Mouse (Mus musculus) midbrain, embryonic 15.5 days (tissue): ENCODE results near the gene Cenps. TPM values are rescaled to one million over a fixed set of nuclear protein-coding genes. Genes with fewer than 3 reads are reported as not detected.
"Not testable (repeated sequence)": the region's sequence is repeated elsewhere in the genome, so short reads cannot be mapped to it uniquely, and the experiment has no call there.

ENCODE experiments used
- ATAC-seq: fragments of 200-750 bp; cut with Nextera tagmentation; replicated peaks from 2 replicates; pipeline ENCODE4 v1.8.0; 2017; ENCODE audit warnings: moderate TSS enrichment
- H3K27ac ChIP-seq: fragments of 300-500 bp; sonication (generic); 2 replicates; pipeline ENCODE4 v1.5.1; 2015; ENCODE audit warnings: mild to moderate bottlenecking, inconsistent platforms
- H3K27me3 ChIP-seq: fragments of 300-500 bp; sonication (generic); replicated peaks from 2 replicates; pipeline ENCODE4 v1.6.1; 2015; ENCODE audit warnings: inconsistent platforms
- H3K36me3 ChIP-seq: fragments of 300-500 bp; sonication (generic); replicated peaks from 2 replicates; pipeline ENCODE4 v1.6.1; 2015; ENCODE audit warnings: inconsistent platforms
- H3K4me1 ChIP-seq: fragments of 300-500 bp; sonication (generic); 2 replicates; pipeline ENCODE4 v1.6.1; 2015; ENCODE audit warnings: inconsistent platforms
- H3K4me2 ChIP-seq: fragments of 300-500 bp; sonication (generic); 2 replicates; pipeline ENCODE4 v1.6.1; 2015; ENCODE audit warnings: inconsistent platforms, mild to moderate bottlenecking, moderate library complexity
- H3K4me3 ChIP-seq: fragments of 300-500 bp; sonication (generic); 2 replicates; pipeline ENCODE4 v1.5.1; 2015; ENCODE audit warnings: mild to moderate bottlenecking, inconsistent platforms
- H3K9ac ChIP-seq: fragments of 300-500 bp; sonication (generic); 2 replicates; pipeline ENCODE4 v1.6.1; 2015; ENCODE audit warnings: mild to moderate bottlenecking, inconsistent platforms
- H3K9me3 ChIP-seq: fragments of 300-500 bp; sonication (generic); 2 replicates; pipeline ENCODE4 v1.6.1; 2016; ENCODE audit warnings: inconsistent platforms
- WGBS: fragments of 180-500 bp; shearing (Covaris S2); methylation state at CpG from one replicate; pipeline ENCODE4 v1.1.7; 2015; ENCODE audit warnings: mixed read lengths; 5-methylcytosine and 5-hydroxymethylcytosine counted together
- polyA plus RNA-seq: library from polyadenylated mRNA; unstranded; fragments of >200 nt; fragmentation: Nextera tagmentation; extraction: Ambion mirVana; gene quantifications from 2 replicates; pipeline ENCODE4 v1.2.1, GENCODE M21; 2015

Cenps gene
- polyA plus RNA-seq, 1 experiment from 2014 or later, result 15.7 TPM

DNA sequence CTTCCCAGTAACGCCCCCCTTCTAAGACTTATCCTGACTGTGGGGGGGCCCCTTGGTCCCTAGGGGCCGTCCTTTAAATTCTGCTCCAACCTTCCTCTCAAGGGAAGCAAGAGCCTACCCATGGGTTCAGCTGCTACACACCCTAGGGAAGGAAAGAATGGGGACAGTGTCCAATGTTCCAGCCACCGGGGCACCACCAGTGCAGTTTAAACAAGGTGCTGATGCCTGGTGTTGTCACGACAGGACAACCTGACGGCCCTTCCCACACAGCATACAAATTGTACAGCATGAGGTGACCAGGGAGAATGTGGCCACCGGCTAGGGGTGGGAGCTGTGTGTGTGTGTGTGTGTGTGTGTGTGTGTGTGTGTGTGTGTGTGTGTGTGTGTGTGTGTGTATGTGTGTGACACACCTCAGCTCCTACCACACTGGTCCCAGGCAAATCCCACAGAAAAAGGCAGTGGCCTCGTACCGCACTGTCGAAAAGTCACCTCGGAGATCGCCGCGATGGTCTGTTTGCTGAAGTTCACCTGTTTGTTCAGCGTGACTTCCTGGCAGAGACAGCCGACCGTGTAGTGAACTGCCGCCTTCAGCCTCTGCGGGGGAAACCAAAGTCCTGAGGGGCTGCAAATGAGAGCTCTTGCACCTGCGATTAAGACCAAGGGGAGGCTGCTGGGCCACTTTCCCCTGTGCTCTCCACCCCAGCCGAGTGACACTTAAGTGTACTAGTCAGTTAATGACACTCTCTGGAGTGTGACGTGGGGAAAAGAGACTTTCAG, 5.5 kb downstream of the Cenps start:
- H3K9ac ChIP-seq, result no peak overlapping the region
- H3K4me1 ChIP-seq, result peaks cover 8% of the 10 kb centered on the region
- H3K4me3 ChIP-seq, result no peak overlapping the region
- no peaks in the 10 kb centered on the region for H3K9me3 ChIP-seq
- WGBS, result 88% methylated on average over 21 of the region's 21 CpGs
- H3K36me3 ChIP-seq, result no peaks in the 10 kb centered on the region
- no peaks in the 10 kb centered on the region for H3K27me3 ChIP-seq
- no peak overlapping the region for H3K4me2 ChIP-seq
- H3K27ac ChIP-seq, result no peak overlapping the region
- ATAC-seq, result no peak

DNA sequence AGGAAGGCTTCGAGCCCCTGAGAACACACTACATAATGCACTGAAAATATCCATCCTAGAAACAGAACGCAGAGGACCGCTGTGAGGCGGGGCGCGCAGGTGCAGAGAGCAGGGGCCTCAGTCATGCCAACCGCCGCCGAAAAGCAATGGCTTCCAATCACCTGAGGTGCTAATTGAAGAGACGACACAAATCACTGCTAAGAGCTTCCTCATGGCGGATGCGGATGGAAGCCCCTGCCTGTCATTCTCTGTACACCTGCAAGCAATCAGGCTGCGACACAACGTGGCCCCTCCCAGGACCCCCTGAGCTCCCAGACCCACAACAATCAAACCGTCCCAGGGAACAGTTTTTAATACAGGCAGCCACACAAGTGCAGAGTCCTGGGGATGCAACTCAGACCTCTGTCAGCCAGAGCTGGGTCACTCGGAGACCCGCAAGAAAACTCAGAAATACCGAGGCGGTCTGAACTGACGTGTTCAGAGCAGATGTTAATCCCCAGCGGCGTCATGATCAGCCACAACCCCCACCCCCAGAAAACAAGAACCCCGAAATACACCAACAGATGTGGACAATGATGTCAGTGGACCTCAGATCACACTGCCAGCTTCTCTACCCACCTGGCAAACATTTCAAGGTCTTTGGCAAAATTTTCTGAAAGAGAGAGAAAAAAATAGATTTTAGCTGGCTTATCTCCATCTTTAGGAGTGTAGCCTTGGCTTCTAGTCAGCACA, 6.2 kb downstream of the Cenps start:
- Histone ChIP-seq H3K4me1 (peaks cover under 1% of the 10 kb centered on the region; the same call in 1 of the 2 replicates), H3K27ac (no peak overlapping the region), H3K9me3 (no peaks in the 10 kb centered on the region), H3K9ac (no peak overlapping the region), H3K4me2 (no peak overlapping the region), H3K27me3 (no peaks in the 10 kb centered on the region), H3K4me3 (no peak overlapping the region), H3K36me3 (no peaks in the 10 kb centered on the region)
- ATAC-seq, result no peak
- WGBS, result 93% methylated on average over 23 of the region's 23 CpGs

DNA sequence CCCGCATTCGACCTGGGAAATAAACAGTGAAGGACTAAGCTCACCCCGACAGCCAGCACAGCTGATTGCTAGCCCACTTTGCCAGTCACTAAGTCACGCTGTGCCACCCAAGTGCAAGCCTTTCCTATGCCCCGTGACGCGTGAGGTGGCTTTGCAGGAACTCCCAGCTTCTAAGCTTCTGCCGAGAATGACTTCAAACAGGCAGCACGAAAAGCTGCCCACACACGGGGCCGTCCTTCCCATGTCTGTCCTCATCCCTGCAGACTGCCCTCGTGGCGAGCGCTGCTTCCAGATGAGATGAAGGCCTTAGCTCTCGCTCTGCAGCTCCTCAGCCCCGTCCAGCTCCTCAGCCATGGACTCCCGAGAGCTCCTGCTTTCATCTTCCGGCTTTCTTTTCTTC, 9.0 kb downstream of the Cenps start:
- 80% methylated on average over 18 of the region's 18 CpGs for WGBS
- Histone ChIP-seq H3K27me3 (no peaks in the 10 kb centered on the region), H3K4me2 (no peak overlapping the region), H3K4me1 (no peaks in the 10 kb centered on the region), H3K27ac (no peak overlapping the region), H3K36me3 (no peaks in the 10 kb centered on the region), H3K9ac (no peak overlapping the region), H3K9me3 (no peaks in the 10 kb centered on the region), H3K4me3 (no peak overlapping the region)
- ATAC-seq, result no peak

DNA sequence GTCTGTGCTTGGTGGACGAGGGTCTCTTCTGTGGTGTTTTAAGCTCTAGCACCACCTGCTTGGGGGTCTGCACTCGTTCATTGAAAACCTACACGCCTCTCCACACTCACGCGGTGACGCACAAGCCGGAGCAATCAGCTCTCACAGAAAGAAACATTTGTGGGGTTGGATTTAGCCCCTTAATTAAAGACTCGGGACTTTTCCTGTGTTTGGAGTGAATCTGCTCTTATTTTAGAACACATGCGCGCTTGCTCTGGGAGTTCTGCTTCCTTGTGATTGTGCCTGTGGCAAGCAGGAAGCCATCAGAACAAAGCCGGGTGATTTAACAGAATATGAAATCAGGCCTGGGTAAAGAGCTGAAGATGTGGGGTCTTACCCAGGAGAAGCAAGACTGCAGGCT, 10.8 kb downstream of the Cenps start, which contains the start of gene Cort:
Gene Cort (minus strand): TSS at position 101 of the 400 bp plus-strand sequence.
- 83% methylated on average over 11 of the region's 11 CpGs for WGBS

DNA sequence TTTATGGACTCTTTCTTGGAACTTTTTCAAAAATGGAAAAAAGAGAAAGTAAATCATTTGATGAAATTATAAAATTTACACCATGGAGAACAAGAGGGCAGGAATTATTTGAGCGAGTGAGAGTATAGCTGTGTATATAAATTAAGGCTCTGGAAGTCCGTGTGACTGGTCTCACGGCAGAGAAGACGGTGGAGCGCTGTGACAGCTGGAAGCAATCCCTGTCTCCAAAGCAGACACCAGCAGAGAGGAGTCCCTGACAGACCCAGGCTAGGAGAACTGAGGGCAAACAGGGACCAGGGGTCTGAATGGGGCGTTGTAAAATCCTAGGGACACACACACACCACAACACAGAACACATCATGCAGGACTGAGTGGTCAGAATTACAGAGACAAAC, 11.3 kb downstream of the Cenps start:
- H3K4me2 ChIP-seq, result no peak overlapping the region
- H3K9ac ChIP-seq, result no peak overlapping the region
- no peaks in the 10 kb centered on the region for H3K4me1 ChIP-seq
- H3K27me3 ChIP-seq, result no peaks in the 10 kb centered on the region
- 0 out of 2 replicates have a peak, but pooled peaks cover 7% of the 10 kb centered on the region for H3K36me3 ChIP-seq
- no peak overlapping the region for H3K27ac ChIP-seq
- no peaks in the 10 kb centered on the region for H3K9me3 ChIP-seq
- H3K4me3 ChIP-seq, result no peak overlapping the region
- no peak for ATAC-seq
- 87% methylated on average over 6 of the region's 6 CpGs for WGBS

More for the DNA sequence above, 10.8 kb downstream of the Cenps start, which contains the start of gene Cort:
- Histone ChIP-seq H3K9ac (no peak within 1 kb of the TSS), H3K9me3 (no peaks in the 10 kb centered on the region), H3K4me1 (no peaks in the 10 kb centered on the region), H3K36me3 (0 out of 2 replicates have a peak, but pooled peaks cover 6% of the 10 kb centered on the region), H3K4me3 (no peak within 1 kb of the TSS), H3K27me3 (no peaks in the 10 kb centered on the region), H3K27ac (no peak within 1 kb of the TSS), H3K4me2 (no peak within 1 kb of the TSS)
- no peak for ATAC-seq

- 47% methylated on average over 11 of the region's 11 CpGs for WGBS
- no peak overlapping the region for H3K9ac ChIP-seq
These were observed 11.9 kb downstream of the Cenps start for GRCm38 (mm10) chr4:149125341-149126114.

DNA sequence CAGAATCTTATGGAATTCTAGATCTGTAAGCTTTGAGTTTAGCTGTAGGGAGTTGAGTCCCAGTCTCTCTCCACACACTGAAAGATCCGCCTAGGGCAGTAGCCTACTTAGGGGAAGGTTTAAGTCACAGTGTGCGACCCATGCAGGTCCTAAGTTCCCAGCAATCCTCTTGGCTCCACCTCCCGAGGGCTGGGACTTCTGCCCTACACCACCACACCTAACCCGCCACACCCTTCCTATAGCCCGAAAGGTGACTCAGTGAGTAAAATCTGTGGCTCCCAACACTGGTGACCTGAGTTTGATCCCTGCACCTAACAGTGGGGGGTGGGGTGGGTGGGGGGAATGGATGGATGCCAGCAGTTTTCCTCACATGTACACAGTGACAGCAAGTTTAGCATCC, 14.0 kb downstream of the Cenps start:
- Histone ChIP-seq H3K27me3 (no peaks in the 10 kb centered on the region), H3K36me3 (0 out of 2 replicates have a peak, but pooled peaks cover 10% of the 10 kb centered on the region), H3K4me2 (no peak overlapping the region), H3K9me3 (no peaks in the 10 kb centered on the region), H3K4me1 (no peaks in the 10 kb centered on the region), H3K9ac (no peak overlapping the region), H3K27ac (no peak overlapping the region), H3K4me3 (no peak overlapping the region)
- ATAC-seq, result no peak
- WGBS, result 66% methylated on average over 5 of the region's 5 CpGs

More at GRCm38 (mm10) chr4:149125341-149126114, 11.9 kb downstream of the Cenps start:
- H3K27me3 ChIP-seq, result no peaks in the 10 kb centered on the region
- H3K27ac ChIP-seq, result no peak overlapping the region
- no peak for ATAC-seq
- 0 out of 2 replicates have a peak, but pooled peaks cover 7% of the 10 kb centered on the region for H3K36me3 ChIP-seq
- no peak overlapping the region for H3K4me2 ChIP-seq
- H3K9me3 ChIP-seq, result no peaks in the 10 kb centered on the region
- H3K4me3 ChIP-seq, result no peak overlapping the region
- H3K4me1 ChIP-seq, result no peaks in the 10 kb centered on the region

DNA sequence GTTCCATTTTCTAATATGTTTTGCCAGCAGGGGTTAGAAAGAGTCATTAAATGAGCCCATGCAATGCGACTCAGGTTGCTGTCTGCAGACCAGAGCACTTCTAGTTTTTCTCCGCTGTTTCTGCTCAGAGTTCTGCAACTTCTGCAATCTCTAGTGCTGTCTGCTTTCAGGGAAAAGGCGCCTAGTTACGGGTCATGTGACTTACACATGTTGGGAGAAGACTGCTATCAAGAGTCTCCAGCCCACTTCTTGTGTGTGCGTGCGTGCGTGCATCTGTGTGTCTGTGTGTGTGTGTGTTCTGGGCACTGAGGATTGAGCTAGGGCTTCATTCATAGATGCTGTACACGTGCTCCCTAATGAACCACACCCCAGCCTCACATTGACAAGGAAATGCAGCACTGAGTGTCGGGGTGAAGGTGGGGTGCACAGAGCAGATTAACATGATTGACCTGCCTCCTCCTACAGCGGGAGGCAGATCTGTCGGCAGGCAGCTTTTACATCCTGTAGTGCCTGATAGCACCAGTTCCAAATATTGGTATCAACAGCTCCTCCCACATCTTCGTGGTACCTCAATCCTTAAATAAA, 17.4 kb downstream of the Cenps start:
- WGBS, result 81% methylated on average over 12 of the region's 12 CpGs
- H3K4me2 ChIP-seq, H3K9ac ChIP-seq, H3K4me1 ChIP-seq, H3K9me3 ChIP-seq, H3K4me3 ChIP-seq, H3K27me3 ChIP-seq, H3K27ac ChIP-seq, ATAC-seq: not testable (repeated sequence)
- peaks cover 18% of the 10 kb centered on the region; the same call in 1 of the 2 replicates for H3K36me3 ChIP-seq

- WGBS, result 1% methylated on average over 35 of the region's 35 CpGs
- Histone ChIP-seq H3K36me3 (0 out of 2 replicates have a peak, but pooled peaks cover 9% of the 10 kb centered on the region), H3K9ac (peak within 1 kb of the TSS; percentile 61), H3K9me3 (no peaks in the 10 kb centered on the region), H3K27ac (peak within 1 kb of the TSS; percentile 3; the same call in 1 of the 2 replicates), H3K4me2 (peak within 1 kb of the TSS; percentile 80), H3K4me3 (peak within 1 kb of the TSS; percentile 55), H3K27me3 (no peaks in the 10 kb centered on the region), H3K4me1 (peaks cover 12% of the 10 kb centered on the region)
- ATAC-seq, result peak; percentile 91
These were observed 33.4 kb downstream of the Cenps start, which contains the start of gene Dffa for GRCm38 (mm10) chr4:149103875-149104561. Gene Dffa (plus strand): TSS chr4:149104146.

- ATAC-seq, result no peak
These were observed 36.0 kb downstream of the Cenps start for GRCm38 (mm10) chr4:149101456-149101855.

GRCm38 (mm10) chr4:149100449-149100848, 37.0 kb downstream of the Cenps start:
- H3K4me2 ChIP-seq, H3K9me3 ChIP-seq: not testable (repeated sequence)
- 91% methylated on average over 12 of the region's 12 CpGs for WGBS

More at GRCm38 (mm10) chr4:149101456-149101855, 36.0 kb downstream of the Cenps start:
- H3K9me3 ChIP-seq, result no peaks in the 10 kb centered on the region
- no peaks in the 10 kb centered on the region for H3K36me3 ChIP-seq
- H3K27me3 ChIP-seq, result no peaks in the 10 kb centered on the region
- no peak overlapping the region for H3K4me2 ChIP-seq
- H3K9ac ChIP-seq, result no peak overlapping the region
- peaks cover 22% of the 10 kb centered on the region for H3K4me1 ChIP-seq
- no peak overlapping the region for H3K27ac ChIP-seq
- 90% methylated on average over 3 of the region's 3 CpGs for whole genome bisulfite sequencing
- no peak overlapping the region for H3K4me3 ChIP-seq

More at GRCm38 (mm10) chr4:149100449-149100848, 37.0 kb downstream of the Cenps start:
- H3K4me3 ChIP-seq, ATAC-seq, H3K36me3 ChIP-seq, H3K9ac ChIP-seq, H3K27ac ChIP-seq, H3K27me3 ChIP-seq: not testable (repeated sequence)
- peaks cover 22% of the 10 kb centered on the region for H3K4me1 ChIP-seq
